Mouse (Mus musculus) embryonic facial prominence, embryonic 14.5 days (tissue): ENCODE data around the gene Pramef12. TPM values are rescaled to one million over a fixed set of nuclear protein-coding genes. Genes with fewer than 3 reads are reported as not detected.

ENCODE experiments used
- polyA plus RNA-seq: library from polyadenylated mRNA; unstranded; fragments of >200 nt; fragmentation: Nextera tagmentation; extraction: Ambion mirVana; gene quantifications from 2 replicates; pipeline ENCODE4 v1.2.1, GENCODE M21; 2014

Gene Pramef12
- polyA plus RNA-seq, 1 experiment from 2014 or later, result 0.24 TPM

Other genes starting within 250 kb of the Pramef12 start
- not detected in 2 replicates for gene Oog3, start 245.8 kb downstream of the Pramef12 start, polyA plus RNA-seq
- gene Oog2, start 217.7 kb downstream of the Pramef12 start, polyA plus RNA-seq, result not detected in 2 replicates
- not detected in 2 replicates for gene C87977, start 195.1 kb downstream of the Pramef12 start, polyA plus RNA-seq
- gene Pramel5, start 128.0 kb downstream of the Pramef12 start, polyA plus RNA-seq, result not detected in 2 replicates
- gene Gm13128, start 78.2 kb downstream of the Pramef12 start, polyA plus RNA-seq, result not detected in 2 replicates
- gene Gm13119, start 50.5 kb downstream of the Pramef12 start, polyA plus RNA-seq, result not detected in 2 replicates
- 0.19 TPM in 1 of 2 replicates, not detected in the other for gene Pramef20, start 30.5 kb downstream of the Pramef12 start, polyA plus RNA-seq
- not detected in 2 replicates for gene 1700012P22Rik, start 30.3 kb upstream of the Pramef12 start, polyA plus RNA-seq
- not detected in 2 replicates for gene Gm9944, start 44.9 kb upstream of the Pramef12 start, polyA plus RNA-seq
- not detected in 2 replicates for gene Aadacl3, start 55.3 kb upstream of the Pramef12 start, polyA plus RNA-seq
- not detected in 2 replicates for gene 9430007A20Rik, start 111.4 kb upstream of the Pramef12 start, polyA plus RNA-seq
- not detected in 2 replicates for gene Gm13124, start 156.7 kb upstream of the Pramef12 start, polyA plus RNA-seq
- gene Aadacl4, start 205.2 kb upstream of the Pramef12 start, polyA plus RNA-seq, result not detected in 2 replicates